Mouse (Mus musculus) limb, embryonic 13.5 days (tissue): ENCODE data around the gene Daam2. TPM values are rescaled to one million over a fixed set of nuclear protein-coding genes. Genes with fewer than 3 reads are reported as not detected.
A peak's percentile ranks its signal among the peaks of the same experiment; 100 is the strongest.

Source experiments
- ATAC-seq: fragments of 200-750 bp; cut with Nextera tagmentation; 2 replicates; pipeline ENCODE4 v1.8.0; 2017; ENCODE audit warnings: low read depth, moderate number of reproducible peaks, moderate TSS enrichment; ENCODE audit not compliant: low FRiP score
- H3K27ac ChIP-seq: fragments of 300-500 bp; sonication (generic); 2 replicates; pipeline ENCODE4 v1.5.1; 2015; ENCODE audit warnings: inconsistent platforms, mild to moderate bottlenecking, moderate library complexity
- H3K27me3 ChIP-seq: fragments of 300-500 bp; sonication (generic); 2 replicates; pipeline ENCODE4 v1.6.1; 2015; ENCODE audit warnings: mild to moderate bottlenecking, inconsistent platforms
- H3K36me3 ChIP-seq: fragments of 300-500 bp; sonication (generic); 2 replicates; pipeline ENCODE4 v1.6.1; 2015; ENCODE audit warnings: inconsistent platforms, mild to moderate bottlenecking, moderate library complexity
- H3K4me1 ChIP-seq: fragments of 300-500 bp; sonication (generic); 2 replicates; pipeline ENCODE4 v1.6.1; 2015; ENCODE audit warnings: inconsistent platforms
- H3K4me2 ChIP-seq: fragments of 300-500 bp; sonication (generic); replicated peaks from 2 replicates; pipeline ENCODE4 v1.6.1; 2015; ENCODE audit warnings: inconsistent platforms, mild to moderate bottlenecking, moderate library complexity
- H3K4me3 ChIP-seq: fragments of 300-500 bp; sonication (generic); 2 replicates; pipeline ENCODE4 v1.5.1; 2015; ENCODE audit warnings: moderate library complexity, mild to moderate bottlenecking, inconsistent platforms
- H3K9ac ChIP-seq: fragments of 300-500 bp; sonication (generic); 2 replicates; pipeline ENCODE4 v1.6.1; 2015; ENCODE audit warnings: mild to moderate bottlenecking, inconsistent platforms
- H3K9me3 ChIP-seq: fragments of 300-500 bp; sonication (generic); 2 replicates; pipeline ENCODE4 v1.6.1; 2016; ENCODE audit warnings: inconsistent platforms
- WGBS: fragments of 180-500 bp; shearing (Covaris S2); methylation state at CpG from one replicate; pipeline ENCODE4 v1.1.7; 2015; 5-methylcytosine and 5-hydroxymethylcytosine counted together
- polyA plus RNA-seq: library from polyadenylated mRNA; unstranded; fragments of >200 nt; fragmentation: Nextera tagmentation; extraction: Ambion mirVana; gene quantifications from 2 replicates; pipeline ENCODE4 v1.2.1, GENCODE M21; 2015

Daam2 gene
- polyA plus RNA-seq, 1 experiment from 2014 or later = 14.7 TPM

DNA sequence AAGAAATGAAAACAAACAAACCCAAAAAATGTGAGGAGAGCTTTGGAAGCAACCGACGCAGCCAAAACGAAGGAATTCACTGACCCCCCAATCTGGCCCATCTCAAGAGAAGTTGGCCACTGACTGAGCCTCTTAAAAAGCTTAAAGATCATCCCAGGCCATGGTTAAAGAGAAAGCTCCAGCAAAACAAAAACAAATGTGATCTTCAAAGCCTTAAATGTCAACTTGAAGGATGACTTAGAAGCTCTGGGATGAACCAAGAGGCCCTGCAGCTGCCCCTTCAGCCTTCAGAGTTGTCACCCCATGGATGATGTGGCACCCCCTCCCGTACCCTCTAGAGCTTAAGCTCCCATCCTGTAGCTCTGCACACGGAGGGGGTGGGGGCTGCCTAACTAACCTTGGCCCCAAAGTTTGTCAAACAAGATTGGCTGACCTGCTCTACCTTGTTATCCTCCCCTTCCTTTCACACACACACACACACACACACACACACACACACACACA lies 4.3 kb downstream of the Daam2 start:
- no peaks in the 10 kb centered on the region for H3K36me3 ChIP-seq
- H3K4me2 ChIP-seq = no peak overlapping the region; the same call in 1 of the 2 replicates
- no peak overlapping the region for H3K9ac ChIP-seq
- no peak overlapping the region for H3K27ac ChIP-seq
- WGBS = 27% methylated on average over 5 of the region's 5 CpGs
- ATAC-seq = no peak
- H3K4me3 ChIP-seq = no peak overlapping the region
- H3K4me1 ChIP-seq = peaks cover 50% of the 10 kb centered on the region
- H3K27me3 ChIP-seq = no peaks in the 10 kb centered on the region
- H3K9me3 ChIP-seq = no peaks in the 10 kb centered on the region

DNA sequence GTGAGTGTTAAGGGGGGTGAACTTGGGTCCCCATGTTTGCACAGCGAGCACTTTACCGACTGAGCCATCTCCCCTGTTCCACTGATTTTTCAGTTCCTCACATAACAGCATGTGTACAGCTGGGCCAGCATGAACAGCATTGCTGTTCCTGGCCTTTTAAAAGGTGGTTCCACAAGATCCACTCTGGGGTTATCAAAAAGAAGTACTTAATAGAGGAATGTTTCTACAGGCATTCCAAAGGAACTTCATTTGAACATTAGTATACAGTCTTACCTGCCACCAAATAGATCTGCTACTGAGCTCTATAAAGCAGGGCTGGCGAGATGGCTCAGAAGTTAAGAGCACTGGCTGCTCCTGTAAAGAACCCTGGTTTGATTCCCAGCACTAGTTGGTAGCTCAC lies 8.0 kb downstream of the Daam2 start:
- no peak overlapping the region for H3K27ac ChIP-seq
- no peak for ATAC-seq
- no peaks in the 10 kb centered on the region for H3K27me3 ChIP-seq
- H3K9me3 ChIP-seq = no peaks in the 10 kb centered on the region
- no peak overlapping the region for H3K4me2 ChIP-seq
- no peak overlapping the region for H3K4me3 ChIP-seq
- peaks cover 21% of the 10 kb centered on the region for H3K4me1 ChIP-seq
- WGBS = 73% methylated on average over 3 of the region's 3 CpGs
- H3K9ac ChIP-seq = no peak overlapping the region
- peaks cover 8% of the 10 kb centered on the region for H3K36me3 ChIP-seq

DNA sequence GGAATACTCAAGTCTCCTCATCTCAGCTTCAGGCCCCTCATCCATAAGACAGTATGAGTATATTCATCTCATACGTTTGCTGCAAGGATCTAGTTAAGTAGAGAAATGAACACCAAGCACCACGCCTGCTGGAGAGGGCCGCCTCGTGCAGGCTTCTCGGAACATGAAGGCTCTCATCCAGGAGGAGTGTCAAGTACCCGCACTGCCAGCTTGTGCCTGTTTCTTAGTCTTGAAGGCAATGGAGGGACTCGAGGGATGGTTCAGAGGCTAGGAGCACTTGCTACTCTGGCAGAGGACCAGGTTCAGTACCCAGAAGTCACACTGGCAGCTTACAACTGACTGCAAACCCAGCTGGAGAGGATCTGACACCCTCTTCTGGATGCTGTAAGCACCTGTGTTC lies 12.2 kb downstream of the Daam2 start:
- WGBS = 85% methylated on average over 7 of the region's 7 CpGs
- Histone ChIP-seq H3K36me3 (peaks cover 33% of the 10 kb centered on the region), H3K4me2 (no peak overlapping the region), H3K9ac (no peak overlapping the region), H3K27ac (no peak overlapping the region), H3K9me3 (no peaks in the 10 kb centered on the region), H3K27me3 (no peaks in the 10 kb centered on the region), H3K4me1 (peaks cover 5% of the 10 kb centered on the region; the same call in 1 of the 2 replicates), H3K4me3 (no peak overlapping the region)
- no peak for ATAC-seq

DNA sequence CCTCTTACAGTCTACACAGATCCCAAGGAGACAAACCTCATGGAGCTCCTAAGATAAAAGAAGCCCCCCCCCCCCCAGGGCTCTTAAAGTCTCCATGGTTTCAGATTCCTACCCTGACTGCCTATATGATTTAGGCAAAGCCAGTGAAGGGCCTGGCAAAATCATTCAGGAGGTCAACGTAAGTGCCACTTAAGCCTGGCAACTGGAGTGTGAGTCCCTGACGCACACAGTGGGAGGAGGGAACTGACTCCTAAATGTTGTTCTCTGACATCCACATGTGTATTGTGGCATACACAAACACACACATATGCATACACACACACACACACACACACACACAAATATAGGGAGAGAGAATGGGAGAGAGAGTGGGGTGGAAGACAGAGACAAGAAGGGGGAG lies 12.7 kb downstream of the Daam2 start:
- no peak overlapping the region for H3K4me2 ChIP-seq
- no peak overlapping the region for H3K4me3 ChIP-seq
- H3K9ac ChIP-seq = no peak overlapping the region
- peaks cover 5% of the 10 kb centered on the region; the same call in 1 of the 2 replicates for H3K4me1 ChIP-seq
- WGBS = 78% methylated on average over 2 of the region's 2 CpGs
- H3K36me3 ChIP-seq = peaks cover 36% of the 10 kb centered on the region
- no peaks in the 10 kb centered on the region for H3K27me3 ChIP-seq
- H3K27ac ChIP-seq = no peak overlapping the region
- no peak for ATAC-seq
- H3K9me3 ChIP-seq = no peaks in the 10 kb centered on the region

DNA sequence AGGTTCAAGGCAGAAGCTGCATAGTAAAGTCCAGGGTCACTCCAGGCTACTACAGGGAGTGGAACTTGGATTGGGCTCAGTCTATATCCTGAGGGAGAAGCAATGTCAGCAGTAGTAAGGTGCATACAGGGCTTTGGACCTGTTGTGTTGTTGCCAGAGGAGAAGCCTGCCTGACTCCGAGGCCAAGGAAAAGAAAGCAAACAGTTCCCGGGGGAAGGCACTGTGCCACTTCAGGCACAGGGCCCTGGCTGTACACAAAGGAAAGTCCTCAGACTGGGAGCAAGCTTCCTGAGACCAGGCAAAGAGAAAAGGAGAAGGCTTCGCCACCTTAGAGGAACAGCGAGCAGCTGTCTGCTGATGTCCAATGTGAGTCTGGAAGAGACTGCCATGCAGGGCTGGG lies 18.1 kb downstream of the Daam2 start:
- Histone ChIP-seq H3K9ac (no peak overlapping the region), H3K4me3 (no peak overlapping the region), H3K4me2 (no peak overlapping the region), H3K4me1 (peaks cover 20% of the 10 kb centered on the region), H3K27me3 (no peaks in the 10 kb centered on the region), H3K36me3 (peaks cover 32% of the 10 kb centered on the region), H3K9me3 (no peaks in the 10 kb centered on the region), H3K27ac (no peak overlapping the region)
- ATAC-seq = no peak
- 85% methylated on average over 4 of the region's 4 CpGs for WGBS

DNA sequence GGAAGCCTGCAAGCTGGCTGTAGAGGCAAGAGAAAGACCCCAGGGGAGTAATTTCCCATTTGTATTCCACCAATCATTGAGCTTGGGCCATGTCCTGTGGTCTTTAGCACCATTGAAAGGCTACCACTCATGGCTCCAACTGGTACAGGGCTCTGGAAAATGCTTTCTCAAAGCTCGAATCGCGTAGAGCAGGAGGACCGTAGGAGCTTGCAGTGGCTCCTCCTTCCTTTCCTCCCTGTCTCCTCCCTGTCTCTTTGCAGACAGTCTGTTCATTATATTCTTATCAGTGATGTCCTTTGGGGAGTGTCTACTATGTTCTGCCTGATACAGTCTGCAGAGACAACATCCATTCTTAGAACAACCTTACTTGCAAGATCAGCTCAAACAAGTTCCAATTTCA lies 18.7 kb downstream of the Daam2 start:
- H3K27me3 ChIP-seq = no peaks in the 10 kb centered on the region
- peaks cover 27% of the 10 kb centered on the region for H3K36me3 ChIP-seq
- 81% methylated on average over 4 of the region's 4 CpGs for WGBS
- peaks cover 26% of the 10 kb centered on the region for H3K4me1 ChIP-seq
- ATAC-seq = no peak
- H3K9me3 ChIP-seq = no peaks in the 10 kb centered on the region
- H3K27ac ChIP-seq = no peak overlapping the region; the same call in 1 of the 2 replicates
- H3K4me3 ChIP-seq = no peak overlapping the region
- no peak overlapping the region for H3K9ac ChIP-seq
- H3K4me2 ChIP-seq = no peak overlapping the region

DNA sequence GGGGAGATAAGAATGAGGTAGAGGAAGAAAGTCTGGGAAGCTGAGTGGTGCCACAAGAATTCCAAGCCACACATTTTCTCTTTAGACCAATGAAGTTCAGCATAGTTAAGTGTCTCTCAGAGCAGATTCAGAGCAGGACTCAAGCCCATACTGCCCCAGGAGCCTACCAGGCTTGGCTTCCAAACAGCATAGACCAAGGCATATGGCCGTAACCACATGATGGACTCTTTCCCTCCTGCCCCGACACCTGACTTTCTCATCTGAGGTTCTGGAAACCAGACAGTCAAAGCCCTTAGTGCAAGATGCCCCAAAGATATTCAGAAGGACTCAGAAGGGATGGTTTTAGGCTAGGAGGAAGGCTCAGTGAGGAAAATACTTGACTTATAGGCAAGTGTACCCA lies 19.6 kb downstream of the Daam2 start:
- Histone ChIP-seq H3K4me2 (no peak overlapping the region), H3K9me3 (no peaks in the 10 kb centered on the region), H3K4me1 (peaks cover 34% of the 10 kb centered on the region), H3K4me3 (no peak overlapping the region), H3K27me3 (no peaks in the 10 kb centered on the region), H3K27ac (no peak overlapping the region), H3K36me3 (peaks cover 22% of the 10 kb centered on the region), H3K9ac (no peak overlapping the region)
- WGBS = 94% methylated on average over 2 of the region's 2 CpGs
- no peak for ATAC-seq

DNA sequence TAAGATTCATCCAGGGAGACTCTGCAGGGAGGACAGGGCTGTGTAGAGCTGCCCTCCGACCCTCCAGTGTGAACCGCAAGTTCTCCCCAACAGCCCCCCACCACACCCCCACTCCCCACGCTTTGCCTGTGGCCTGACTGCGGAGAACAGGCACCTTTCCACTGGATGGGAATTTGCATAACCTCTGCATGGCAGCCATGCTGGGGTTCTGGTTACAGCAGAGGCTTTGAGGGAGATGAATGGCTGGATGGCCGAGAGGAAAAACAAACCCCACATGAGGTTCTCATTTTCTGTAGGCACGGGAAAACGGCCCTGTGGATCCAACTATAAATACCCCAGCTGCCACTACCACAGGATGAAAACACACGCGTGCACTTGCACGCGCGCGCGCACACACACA lies 23.4 kb downstream of the Daam2 start:
- ATAC-seq = 0 out of 2 replicates have a peak, but pooled peaks have one; percentile 16
- Histone ChIP-seq H3K4me2 (0 out of 2 replicates have a peak overlapping the region, but pooled peaks have one; percentile 14), H3K9me3 (no peaks in the 10 kb centered on the region), H3K36me3 (no peaks in the 10 kb centered on the region), H3K27me3 (no peaks in the 10 kb centered on the region), H3K4me1 (peaks cover 47% of the 10 kb centered on the region), H3K4me3 (no peak overlapping the region), H3K27ac (peak overlapping the region; percentile 45), H3K9ac (no peak overlapping the region)
- 42% methylated on average over 14 of the region's 14 CpGs for WGBS

DNA sequence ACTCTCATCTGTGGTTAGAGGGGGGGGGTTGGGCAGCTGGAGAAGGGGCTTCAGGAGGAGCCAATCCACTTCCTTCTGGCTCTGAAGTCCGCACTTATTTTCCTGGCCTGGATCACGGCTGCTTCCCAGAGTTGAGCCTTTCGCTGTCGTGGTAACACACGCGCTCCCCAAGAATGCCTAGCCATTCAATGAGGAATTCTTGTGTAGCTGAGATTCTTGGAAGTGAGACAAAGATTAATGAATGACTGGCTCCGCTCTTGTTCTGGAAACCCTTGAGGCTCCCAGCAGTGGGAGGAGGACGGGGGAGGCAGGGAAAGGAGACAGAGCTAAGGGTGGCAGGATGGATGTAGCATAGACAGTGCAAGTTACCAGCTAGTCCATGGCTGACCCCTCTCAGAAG lies 24.9 kb downstream of the Daam2 start:
- Histone ChIP-seq H3K36me3 (peaks cover under 1% of the 10 kb centered on the region; the same call in 1 of the 2 replicates), H3K4me1 (peaks cover 45% of the 10 kb centered on the region), H3K4me2 (no peak overlapping the region), H3K9ac (no peak overlapping the region), H3K27me3 (no peaks in the 10 kb centered on the region), H3K27ac (peak overlapping the region; percentile 52; the same call in 1 of the 2 replicates), H3K9me3 (no peaks in the 10 kb centered on the region), H3K4me3 (no peak overlapping the region)
- peak; percentile 62 for ATAC-seq
- WGBS = 42% methylated on average over 8 of the region's 8 CpGs

DNA sequence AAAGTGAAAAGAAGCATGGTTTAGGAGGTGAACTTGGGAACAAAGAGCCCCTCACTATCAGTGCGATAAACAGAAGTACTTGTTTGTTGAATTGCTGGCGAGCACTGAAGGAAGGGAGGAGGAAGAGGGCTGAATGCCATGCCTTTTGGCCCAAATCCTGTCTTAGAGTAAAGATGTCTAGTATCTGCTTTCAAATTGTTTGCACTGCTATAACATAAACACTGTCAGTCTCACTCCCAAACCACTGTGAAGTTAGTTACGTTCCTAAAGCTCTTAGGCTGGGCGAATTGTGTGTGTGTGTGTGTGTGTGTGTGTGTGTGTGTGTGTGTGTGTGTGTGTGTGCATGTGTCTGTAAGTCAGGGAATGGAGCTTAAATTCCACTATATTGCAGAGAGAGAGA lies 28.6 kb downstream of the Daam2 start:
- ATAC-seq = no peak
- H3K9ac ChIP-seq = no peak overlapping the region
- H3K27ac ChIP-seq = no peak overlapping the region
- no peaks in the 10 kb centered on the region for H3K27me3 ChIP-seq
- H3K4me3 ChIP-seq = no peak overlapping the region
- WGBS = 68% methylated on average over 4 of the region's 4 CpGs
- H3K4me1 ChIP-seq = peaks cover 29% of the 10 kb centered on the region
- H3K36me3 ChIP-seq = peaks cover 28% of the 10 kb centered on the region
- H3K9me3 ChIP-seq = peaks cover 2% of the 10 kb centered on the region; the same call in 1 of the 2 replicates
- no peak overlapping the region for H3K4me2 ChIP-seq

DNA sequence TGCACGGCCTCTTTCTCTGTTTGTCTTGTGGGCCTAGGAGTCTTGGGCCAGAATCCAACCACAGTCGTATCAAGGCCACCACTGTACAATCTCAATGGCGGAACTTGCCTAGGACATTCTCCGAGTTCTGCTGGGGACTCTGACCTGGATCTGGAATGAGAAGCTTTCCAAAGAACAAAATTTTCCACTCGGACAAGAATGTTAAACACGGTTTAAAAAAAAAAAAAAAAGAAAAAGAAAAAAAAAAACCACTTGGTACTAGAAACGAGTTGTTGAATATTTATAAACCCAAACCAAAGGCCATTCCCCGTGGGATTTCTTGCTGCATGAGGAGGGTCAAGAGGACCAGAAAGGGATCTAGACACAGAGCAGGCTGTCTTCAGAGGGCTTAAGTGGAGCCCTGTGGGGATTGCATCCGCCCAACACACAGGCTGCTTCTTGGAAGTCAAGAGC lies 29.9 kb downstream of the Daam2 start:
- H3K36me3 ChIP-seq = peaks cover 33% of the 10 kb centered on the region
- peaks cover 3% of the 10 kb centered on the region; the same call in 1 of the 2 replicates for H3K9me3 ChIP-seq
- no peak overlapping the region for H3K9ac ChIP-seq
- H3K27ac ChIP-seq = no peak overlapping the region; the same call in 1 of the 2 replicates
- no peak overlapping the region for H3K4me2 ChIP-seq
- no peak for ATAC-seq
- H3K4me3 ChIP-seq = no peak overlapping the region
- no peaks in the 10 kb centered on the region for H3K27me3 ChIP-seq
- 77% methylated on average over 9 of the region's 9 CpGs for WGBS
- peaks cover 16% of the 10 kb centered on the region for H3K4me1 ChIP-seq

DNA sequence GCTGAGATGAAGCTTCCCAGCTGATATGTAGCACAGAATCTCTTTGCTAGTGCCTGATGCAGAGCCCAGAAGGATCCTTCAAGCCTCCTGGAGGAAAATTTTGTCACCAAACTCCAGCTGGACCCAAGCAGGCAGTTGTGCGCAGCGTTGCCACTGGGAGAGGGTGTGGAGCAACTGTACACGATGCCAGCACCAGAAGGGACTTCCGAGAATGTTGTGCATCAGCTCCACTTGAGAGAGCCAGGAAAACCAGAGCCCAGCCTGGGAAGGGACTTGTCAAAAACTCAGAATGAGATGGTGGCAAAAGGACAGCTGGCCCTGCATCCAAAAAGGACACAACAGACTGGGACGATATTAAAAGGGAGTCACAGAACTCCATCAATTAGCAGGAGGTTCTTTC lies 32.5 kb downstream of the Daam2 start:
- no peak overlapping the region for H3K4me3 ChIP-seq
- peaks cover 7% of the 10 kb centered on the region; the same call in 1 of the 2 replicates for H3K4me1 ChIP-seq
- peaks cover 3% of the 10 kb centered on the region; the same call in 1 of the 2 replicates for H3K9me3 ChIP-seq
- no peak overlapping the region for H3K4me2 ChIP-seq
- no peak for ATAC-seq
- 89% methylated on average over 5 of the region's 5 CpGs for WGBS
- no peak overlapping the region for H3K9ac ChIP-seq
- no peak overlapping the region for H3K27ac ChIP-seq
- H3K27me3 ChIP-seq = no peaks in the 10 kb centered on the region
- peaks cover 33% of the 10 kb centered on the region for H3K36me3 ChIP-seq

DNA sequence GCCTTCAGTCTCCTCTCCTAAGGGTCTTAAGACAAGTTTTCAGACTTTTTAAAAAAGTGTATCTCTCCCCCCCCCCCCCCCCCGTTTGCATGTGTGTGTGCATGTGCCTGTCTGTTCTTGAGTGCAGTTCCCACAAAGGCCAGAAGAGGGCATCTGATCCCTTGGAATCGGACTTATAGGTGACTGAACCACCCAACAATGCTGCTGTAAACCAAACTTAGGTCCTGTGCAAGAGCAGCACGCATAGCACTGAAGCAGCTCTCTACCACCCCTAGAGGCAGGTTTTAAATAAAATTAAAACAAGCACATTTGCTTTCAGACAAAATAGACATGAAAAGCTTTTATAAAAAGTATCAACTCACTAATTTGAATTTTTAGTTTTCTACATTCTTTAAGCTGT lies 33.9 kb downstream of the Daam2 start:
- peaks cover 33% of the 10 kb centered on the region for H3K36me3 ChIP-seq
- no peaks in the 10 kb centered on the region for H3K4me1 ChIP-seq
- peaks cover 3% of the 10 kb centered on the region; the same call in 1 of the 2 replicates for H3K9me3 ChIP-seq
- no peaks in the 10 kb centered on the region for H3K27me3 ChIP-seq
- WGBS = 22% methylated on average over 3 of the region's 3 CpGs
- no peak overlapping the region for H3K4me3 ChIP-seq
- H3K9ac ChIP-seq = no peak overlapping the region
- H3K27ac ChIP-seq = no peak overlapping the region
- ATAC-seq = no peak
- H3K4me2 ChIP-seq = no peak overlapping the region
